Mouse (Mus musculus): ENCODE measurements at regions not wholly inside any gene's neighbourhood (a gene's known extent, or its start where the extent isn't known, plus 50 kb on each side); places are given as distances from the start of the nearest gene placed in this dataset.

DNA sequence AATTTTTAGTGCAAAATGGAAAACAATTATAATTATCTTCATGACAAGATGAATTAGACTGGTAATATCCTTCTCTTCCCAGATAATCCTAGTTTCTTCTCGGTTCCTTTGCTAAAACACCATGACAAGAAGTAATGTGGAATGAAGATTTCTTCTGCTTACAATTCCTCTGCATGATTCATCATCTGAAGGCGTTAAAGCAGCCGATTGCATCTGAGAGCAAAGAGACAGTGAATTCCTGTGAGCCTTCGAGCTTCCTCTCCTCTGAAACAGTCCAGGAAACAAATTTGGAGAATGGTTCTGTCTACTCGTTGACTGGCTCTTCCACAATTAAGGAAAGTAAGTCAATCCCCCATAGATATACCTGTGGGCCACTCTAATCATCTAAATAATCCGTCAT is 82.2 kb downstream of the Pcdh18 start:
- TF ChIP-seq CTCF (IDR thresholded peaks at IDR 0.05; ENCODE audit: low read depth) (no peak), EP300 (IDR thresholded peaks at IDR 0.05; ENCODE audit: low read depth) (no peak)
